ENCODE assay signal across 8 mouse cellular contexts in the genomic region with DNA sequence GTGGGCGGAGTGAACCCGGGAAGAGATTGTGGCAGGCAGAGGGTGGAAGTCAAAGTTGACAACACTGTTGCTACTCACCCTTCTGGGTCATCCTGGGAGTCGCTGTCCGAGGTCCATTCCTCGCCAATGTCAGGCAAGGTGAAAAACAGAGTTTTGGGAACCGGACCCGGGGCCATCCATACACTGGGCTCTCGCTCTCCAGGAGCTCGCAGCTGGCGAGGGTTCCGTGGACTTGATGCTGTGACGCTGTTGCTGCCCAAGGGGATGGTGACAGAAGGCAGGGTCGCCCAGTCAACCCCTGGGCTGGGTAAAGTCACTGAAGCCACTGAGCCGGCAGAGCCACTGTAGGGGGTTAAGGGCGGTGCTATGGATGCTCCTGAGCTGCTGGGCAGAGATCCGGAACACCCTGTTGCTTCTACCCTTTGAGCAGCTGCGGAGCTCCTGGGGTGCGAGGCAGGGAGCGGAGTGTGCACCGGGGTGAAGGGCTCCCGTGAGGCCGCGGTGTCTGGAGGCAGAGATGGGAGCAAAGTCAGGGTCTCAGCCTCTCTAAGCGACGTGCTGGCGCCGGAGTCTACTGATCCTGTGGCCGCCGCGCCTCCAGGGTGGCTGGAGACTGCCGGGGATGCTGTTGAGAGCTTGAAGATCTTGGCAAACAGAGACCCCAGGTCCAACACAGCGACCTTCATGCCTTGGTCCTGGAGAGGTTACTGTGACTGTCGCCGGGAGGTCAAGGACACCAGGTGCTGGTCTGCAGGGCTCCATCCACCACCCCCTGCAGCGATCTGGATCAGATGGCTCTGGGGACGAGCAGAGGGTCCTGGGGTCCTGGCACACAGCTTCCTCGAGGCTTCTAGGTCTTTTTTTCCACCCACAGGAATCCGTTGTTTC. TPM values are rescaled to one million over a fixed set of nuclear protein-coding genes. Genes with fewer than 3 reads are reported as not detected.
A peak's percentile ranks its signal among the peaks of the same experiment; 100 is the strongest.
DNase-seq lines count a peak whose midpoint lies in the region; ATAC-seq lines count a peak whose summit lies in the region.

No protein-coding gene starts in this region.

- H3K36me3 ChIP-seq in kidney, embryonic 14.5 days (ENCODE audit: control insufficient read depth, insufficient read depth, low read length) = no peaks in the 10 kb centered on the region
- H3K36me3 ChIP-seq in hindbrain, embryonic 15.5 days = no peaks in the 10 kb centered on the region

- 0 out of 2 replicates have a peak, but pooled peaks cover 6% of the 10 kb centered on the region for H3K27me3 ChIP-seq in kidney, embryonic 14.5 days (ENCODE audit: control insufficient read depth, insufficient read depth, low read length)
- no peaks in the 10 kb centered on the region for H3K27me3 ChIP-seq in hindbrain, embryonic 15.5 days

- H3K4me3 ChIP-seq in kidney, embryonic 14.5 days (ENCODE audit: low read length) = peak overlapping the region; percentile 38
- H3K4me3 ChIP-seq in hindbrain, embryonic 15.5 days = peak overlapping the region; percentile 45

- H3K9ac ChIP-seq in kidney, embryonic 14.5 days (ENCODE audit: low read depth, low read length) = peak overlapping the region; percentile 28; the same call in 1 of the 2 replicates
- H3K9ac ChIP-seq in hindbrain, embryonic 15.5 days = peak overlapping the region; percentile 44

- H3K9me3 ChIP-seq in kidney, embryonic 14.5 days (ENCODE audit: control insufficient read depth, low read length) = no peaks in the 10 kb centered on the region
- H3K9me3 ChIP-seq in hindbrain, embryonic 15.5 days = no peaks in the 10 kb centered on the region

- no peak overlapping the region for H3K27ac ChIP-seq in kidney, embryonic 14.5 days (ENCODE audit: low read depth, low read length)
- H3K27ac ChIP-seq in hindbrain, embryonic 15.5 days (replicated peaks) = no peak overlapping the region

- peak overlapping the region; percentile 83 for H3K4me2 ChIP-seq in kidney, embryonic 14.5 days (replicated peaks; ENCODE audit: low read depth, low read length)
- H3K4me2 ChIP-seq in hindbrain, embryonic 15.5 days = peak overlapping the region; percentile 86

- H3K4me1 ChIP-seq in kidney, embryonic 14.5 days (ENCODE audit: control insufficient read depth, insufficient read depth, low read length) = peaks cover 9% of the 10 kb centered on the region
- peaks cover 17% of the 10 kb centered on the region for H3K4me1 ChIP-seq in hindbrain, embryonic 15.5 days (replicated peaks)

- ATAC-seq in kidney, embryonic 14.5 days (ENCODE audit: low FRiP score, low TSS enrichment) = peak; percentile 80
- ATAC-seq in hindbrain, embryonic 15.5 days (ENCODE audit: low FRiP score, low read depth) = peak; percentile 71

- no peak for DNase-seq in kidney, adult 8-10 months
- DNase-seq in embryo, embryonic 11 days = peak; percentile 34
- peak; percentile 39 for DNase-seq in neural tube, embryonic 10.5 days (ENCODE audit: extremely low spot score, low spot score)
- DNase-seq in right cerebral cortex, postnatal 25 days = no peak
- DNase-seq in frontal cortex, adult 2 months (ENCODE audit: extremely low spot score in 1 of 2, low spot score in 1 of 2) = no peak
- no peak for DNase-seq in layer of hippocampus, adult 8-10 months (ENCODE audit: low spot score in 2 of 2)

- WGBS in kidney, embryonic 14.5 days = 3% methylated on average over 38 of the region's 38 CpGs
- WGBS in hindbrain, embryonic 15.5 days = 3% methylated on average over 38 of the region's 38 CpGs

RNA-seq across cellular contexts. Expression of a gene that starts 0.8 kb away (rescaled TPM):
- 47.5 and 62.8 TPM in 2 replicates for polyA plus RNA-seq in kidney, embryonic 14.5 days (2014; fragmentation: Nextera tagmentation; extraction: Ambion mirVana)
- polyA plus RNA-seq in hindbrain, embryonic 15.5 days (2015; fragmentation: Nextera tagmentation; extraction: Ambion mirVana) = 12.3 and 13.8 TPM in 2 replicates
- polyA plus RNA-seq in frontal cortex, adult 2 months (2012; rRNA removed) = 15.1 and 17.1 TPM in 2 replicates
- total RNA-seq in layer of hippocampus, adult 8-10 months (2022) = 10 to 100 TPM; 11.4 to 16.4 (median 14.7) TPM

RNA-seq across cellular contexts. Expression of a gene that starts 29.6 kb away (rescaled TPM):
- 2.1 and 3.8 TPM in 2 replicates for polyA plus RNA-seq in kidney, embryonic 14.5 days (2014; fragmentation: Nextera tagmentation; extraction: Ambion mirVana)
- 0.74 and 1.4 TPM in 2 replicates for polyA plus RNA-seq in hindbrain, embryonic 15.5 days (2015; fragmentation: Nextera tagmentation; extraction: Ambion mirVana)
- 8.5 and 12.3 TPM in 2 replicates for polyA plus RNA-seq in frontal cortex, adult 2 months (2012; rRNA removed)
- total RNA-seq in layer of hippocampus, adult 8-10 months (2022) = 10 to 100 TPM in 3 of 4 experiments, 1 to 10 TPM in 1; 9.5 to 13.0 (median 12.0) TPM

RNA-seq across cellular contexts. Expression of a gene that starts 48.3 kb away (rescaled TPM):
- 0.83 and 1.2 TPM in 2 replicates for polyA plus RNA-seq in kidney, embryonic 14.5 days (2014; fragmentation: Nextera tagmentation; extraction: Ambion mirVana)
- 1.2 and 1.5 TPM in 2 replicates for polyA plus RNA-seq in hindbrain, embryonic 15.5 days (2015; fragmentation: Nextera tagmentation; extraction: Ambion mirVana)
- polyA plus RNA-seq in frontal cortex, adult 2 months (2012; rRNA removed) = 6.4 and 7.3 TPM in 2 replicates
- 10 to 100 TPM in 2 of 4 experiments, 1 to 10 TPM in 2; 6.2 to 14.2 (median 8.7) TPM for total RNA-seq in layer of hippocampus, adult 8-10 months (2022)

Comparison
In these comparisons a context has a peak if more than half of its experiments do, and no peak if none do; other contexts are left out.
1. DNase-seq: peak in embryo, embryonic 11 days (single experiment) and neural tube, embryonic 10.5 days (single experiment); none in kidney, adult 8-10 months (0 of 2), right cerebral cortex, postnatal 25 days (single experiment), frontal cortex, adult 2 months (0 of 2) and layer of hippocampus, adult 8-10 months (0 of 2).